Mouse (Mus musculus) spleen, adult 12 weeks (tissue): ENCODE measurements around the gene Rbp2.

ENCODE experiments used
- DNase-seq: peaks from one replicate; pipeline ENCODE4 v3.0.0; 2022; ENCODE audit warnings: low spot score

The Rbp2 gene

DNA sequence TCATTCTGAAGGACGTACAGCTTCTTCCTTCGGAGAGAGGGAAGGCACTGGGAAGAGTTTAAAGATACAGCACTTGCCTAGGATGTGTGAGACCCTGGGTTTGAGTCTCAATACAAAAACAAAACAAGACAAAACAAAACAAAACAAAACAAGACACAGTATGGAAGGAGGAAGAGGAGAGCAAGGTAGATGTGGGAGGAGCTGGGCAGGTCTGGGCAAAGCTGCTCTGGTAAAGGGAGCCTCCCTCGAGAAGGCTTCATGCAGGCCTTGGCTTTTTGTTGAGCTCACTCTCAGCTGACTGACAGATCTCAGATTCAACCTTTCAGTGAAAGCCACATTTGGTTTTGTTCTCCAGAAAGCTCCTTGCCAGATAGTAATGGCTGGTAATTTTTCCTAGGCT, at the start of gene Rbp2:
Rbp2 (plus strand) TSS at position 301 of the 400 bp plus-strand sequence.
- DNase-seq: no peak

DNA sequence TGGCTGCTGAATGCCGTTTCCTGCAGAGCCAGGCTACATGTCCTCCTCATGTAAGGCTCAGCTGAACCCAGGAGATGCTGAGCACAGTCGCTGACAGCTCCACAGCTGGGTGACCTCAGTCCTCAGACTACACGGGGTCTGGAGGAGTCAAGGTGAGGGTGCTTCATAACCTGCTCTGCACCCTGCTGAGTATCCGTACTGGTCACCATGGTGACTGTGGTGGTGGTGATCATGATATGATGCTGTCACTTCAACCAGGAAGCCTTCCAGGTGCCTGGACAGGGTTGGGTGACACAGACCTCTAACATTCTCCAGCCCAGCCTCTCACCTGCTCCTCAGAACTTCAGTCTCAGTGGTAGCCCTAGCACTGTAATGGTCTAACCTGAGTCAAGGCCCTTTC, 48.1 kb upstream of the Rbp2 start:
- no peak for DNase-seq

DNA sequence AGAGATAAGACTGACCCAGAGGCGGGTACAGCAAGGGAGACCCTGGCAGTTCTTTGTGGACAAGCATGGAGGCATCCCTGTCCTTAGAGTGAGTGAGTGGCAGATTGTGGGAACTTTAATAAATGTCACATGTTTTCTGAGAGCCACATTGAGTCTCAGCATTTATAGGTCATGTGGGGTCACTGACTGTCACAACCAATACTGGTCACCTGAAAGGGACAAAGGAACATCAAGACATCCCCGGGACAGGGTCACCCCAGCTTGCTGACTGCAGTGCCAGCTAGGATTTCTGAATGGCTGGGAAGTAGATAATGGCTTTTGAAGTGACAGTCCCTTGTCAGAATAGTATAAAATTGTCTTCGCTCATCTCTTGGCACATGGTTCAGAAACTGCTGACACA, 46.8 kb upstream of the Rbp2 start:
- DNase-seq: no peak

DNA sequence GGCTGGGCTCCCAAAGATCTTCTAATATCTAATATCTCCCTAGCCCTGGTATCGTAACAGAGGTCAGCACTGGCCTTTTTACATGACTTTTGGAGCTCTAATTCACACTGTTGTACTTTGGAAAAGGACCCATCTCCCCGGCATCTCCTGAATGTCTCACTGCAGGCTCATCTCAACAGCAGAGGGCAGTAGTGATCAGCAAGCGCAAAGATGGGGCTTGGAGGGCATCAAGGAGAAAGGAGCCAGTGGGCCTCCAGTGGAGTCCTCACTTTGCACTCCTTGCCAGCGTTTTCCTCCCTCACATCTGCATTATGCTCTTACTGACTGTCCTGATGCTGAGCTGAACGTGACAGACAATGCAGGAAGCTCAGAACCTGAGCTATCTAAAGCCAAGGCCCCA, 43.3 kb upstream of the Rbp2 start:
- no peak for DNase-seq

DNA sequence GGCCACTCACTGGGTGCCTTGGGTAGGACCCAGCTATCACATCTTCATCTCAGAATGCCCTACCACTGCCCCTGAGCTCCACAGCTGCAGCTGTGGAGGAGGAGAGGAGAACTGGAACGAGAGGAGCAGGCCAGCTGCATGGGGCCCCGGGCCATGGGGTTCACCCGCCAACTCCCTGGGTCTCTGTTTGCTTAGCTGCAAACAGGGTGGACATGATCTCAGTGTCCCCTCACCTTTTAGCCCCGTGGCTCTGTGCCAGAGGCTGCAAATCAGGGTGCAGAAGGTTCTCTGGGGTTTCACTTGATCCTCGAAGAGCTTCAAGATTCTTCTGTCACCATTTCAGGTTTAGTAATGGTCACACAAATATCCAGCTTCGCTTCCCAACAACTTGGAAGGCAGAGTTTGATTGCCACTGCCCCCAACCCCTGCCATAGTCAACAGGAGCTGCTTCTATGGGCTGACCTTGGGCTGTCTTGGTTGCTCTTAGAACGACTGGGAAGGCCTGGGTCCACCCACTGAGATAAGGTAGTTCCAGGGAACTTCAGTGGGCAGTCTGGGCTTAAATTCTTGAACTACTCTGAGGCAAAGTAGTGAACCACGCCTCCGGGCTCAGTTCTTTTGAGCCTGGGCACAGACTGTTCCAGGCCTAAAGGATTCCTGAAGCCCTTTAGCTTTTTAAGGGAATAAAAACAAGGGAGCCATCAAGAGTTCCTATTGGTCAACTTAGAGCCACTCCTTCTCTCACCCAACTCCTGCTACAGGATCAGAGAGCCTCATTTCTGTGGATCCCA, 40.4 kb upstream of the Rbp2 start:
- DNase-seq: no peak

DNA sequence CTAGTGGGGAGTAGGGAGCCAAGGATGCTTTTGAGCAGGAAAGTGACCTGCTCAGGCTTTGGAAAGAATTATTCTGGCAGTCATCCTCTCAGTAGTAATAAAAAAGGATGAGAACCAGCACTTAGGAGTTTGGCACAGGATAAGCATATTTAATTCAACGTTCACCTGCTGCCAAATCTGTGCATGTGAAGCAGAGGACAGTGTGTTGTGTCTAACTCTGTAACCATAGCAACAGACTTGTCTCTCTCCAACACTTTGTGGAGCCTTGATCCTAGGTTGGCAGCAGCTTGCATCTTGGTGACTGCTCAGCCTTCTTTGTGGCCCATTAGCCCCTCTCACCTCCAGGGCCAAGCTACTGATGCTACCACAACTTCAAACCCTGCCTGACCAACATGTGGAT, 34.9 kb upstream of the Rbp2 start:
- no peak for DNase-seq

DNA sequence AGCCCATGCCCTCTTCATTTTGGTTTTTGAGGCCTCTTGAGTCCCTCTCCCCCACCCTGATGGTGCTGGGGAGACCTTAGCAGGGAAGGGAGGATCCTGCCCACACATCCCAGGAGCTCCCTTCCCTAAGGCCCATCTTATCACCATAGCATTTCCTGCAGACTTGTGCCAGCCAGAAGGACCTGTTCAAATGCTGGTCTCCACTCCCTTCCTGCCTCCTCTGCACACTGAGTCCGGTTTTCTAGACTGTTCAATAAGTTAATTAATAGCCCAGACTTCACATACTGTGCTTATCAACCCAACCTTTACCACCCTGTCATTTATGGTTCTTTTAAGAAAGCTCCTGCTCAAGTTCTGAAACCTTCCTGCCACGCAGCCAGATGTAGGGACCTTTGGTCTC, 19.2 kb upstream of the Rbp2 start:
- DNase-seq: no peak

DNA sequence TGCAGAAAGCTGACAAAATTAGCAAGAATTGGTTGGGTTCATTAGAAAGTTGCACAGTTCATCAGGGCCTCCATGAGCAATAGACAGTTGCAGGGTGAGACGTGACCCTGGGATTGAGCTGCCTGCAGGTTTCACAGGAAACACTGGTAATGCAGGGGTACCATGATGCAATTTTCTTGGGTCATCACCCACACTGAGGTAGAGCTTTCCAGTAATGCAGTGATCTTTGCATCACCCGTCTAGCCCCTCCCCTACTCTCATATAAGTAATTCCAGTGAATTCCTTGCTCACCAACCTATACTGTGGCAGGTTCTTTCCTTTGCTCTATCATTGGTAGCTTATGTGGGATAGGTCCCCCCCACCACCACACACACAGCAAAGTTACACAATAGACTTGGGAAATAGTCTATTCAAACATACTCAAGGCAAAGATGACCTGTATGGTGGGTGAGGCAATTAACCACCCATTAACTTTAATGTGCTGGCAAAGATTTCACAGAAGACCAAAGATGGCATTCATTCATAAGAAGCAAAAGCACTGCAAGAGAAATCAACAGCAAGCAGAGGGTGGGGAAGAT, 5.7 kb upstream of the Rbp2 start:
- no peak for DNase-seq

DNA sequence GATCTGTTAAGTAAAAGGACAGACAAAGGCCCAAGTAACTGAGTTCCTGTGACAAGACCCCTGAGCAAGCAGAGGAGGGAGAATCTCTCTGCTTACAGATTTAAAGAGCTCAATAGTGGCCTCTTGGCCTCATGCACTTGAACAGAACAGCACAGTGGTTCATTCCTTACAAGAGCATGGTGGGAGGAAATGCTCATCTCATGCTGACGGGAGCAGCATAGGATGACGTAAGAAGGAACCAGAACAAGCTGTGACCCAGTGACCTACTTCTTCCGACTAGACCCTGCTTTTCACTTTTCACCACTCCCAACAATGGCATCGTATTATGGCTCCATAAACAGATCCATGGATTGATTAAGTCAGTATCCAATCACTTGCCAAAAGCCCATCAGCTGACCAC, 3.7 kb upstream of the Rbp2 start:
- no peak for DNase-seq

DNA sequence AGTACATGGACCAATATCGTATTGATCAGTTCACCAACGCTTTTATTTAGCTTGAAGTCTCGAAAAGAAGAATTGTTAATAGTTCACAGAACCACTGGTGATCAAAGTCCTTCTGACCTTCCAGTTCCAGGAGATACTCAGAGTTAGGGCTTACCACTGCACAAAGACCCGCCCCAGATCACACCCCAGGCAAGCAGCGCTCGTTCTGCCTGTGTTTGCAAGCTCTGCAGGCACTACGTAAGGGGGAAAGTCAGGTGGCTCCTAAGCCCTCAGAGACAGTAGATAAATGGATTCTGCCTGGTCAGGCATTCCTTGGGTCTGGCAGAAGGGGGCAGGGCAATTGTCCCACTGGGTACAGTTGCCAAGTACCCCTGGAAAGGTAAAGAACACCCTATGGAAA, 895 bp upstream of the Rbp2 start:
- DNase-seq: no peak

DNA sequence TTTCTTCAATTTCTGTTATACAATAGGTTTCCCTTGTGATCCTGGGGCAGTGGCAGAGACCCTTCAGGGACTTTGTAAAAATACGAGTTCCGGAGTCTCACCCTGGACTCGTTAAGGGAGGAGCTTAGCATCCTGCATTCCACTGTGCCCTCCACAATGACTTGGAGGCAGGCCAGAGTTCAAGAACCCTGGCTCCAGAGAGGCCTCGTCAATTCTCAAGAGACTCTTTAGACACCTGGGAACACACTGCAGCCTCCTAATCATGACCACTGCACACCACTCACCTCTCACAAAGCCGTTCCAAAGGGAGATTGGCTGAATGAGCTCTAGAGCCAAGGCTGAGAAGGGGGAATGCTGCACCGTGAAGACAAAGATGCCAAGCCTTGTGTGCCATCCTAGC, 1.4 kb downstream of the Rbp2 start:
- no peak for DNase-seq

DNA sequence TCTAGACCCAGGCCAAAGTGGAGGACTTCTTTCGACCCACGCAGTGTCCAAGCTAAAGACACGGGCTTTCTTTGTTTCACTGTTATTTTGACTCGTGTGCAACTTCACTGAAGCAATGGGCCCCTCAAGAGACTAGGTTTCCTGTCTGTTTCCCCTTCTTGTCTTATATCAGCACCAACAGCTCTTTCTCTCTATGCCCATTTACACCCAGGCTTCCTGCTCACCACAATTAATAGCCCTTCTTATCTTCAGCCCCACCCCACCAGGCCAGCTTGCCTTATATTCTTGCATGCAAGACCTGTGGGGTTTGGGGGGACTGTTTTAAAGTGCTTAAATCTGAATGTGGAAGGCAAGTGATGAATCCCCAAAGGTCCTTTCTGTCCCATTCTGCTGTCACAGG, 3.6 kb downstream of the Rbp2 start:
- no peak for DNase-seq

DNA sequence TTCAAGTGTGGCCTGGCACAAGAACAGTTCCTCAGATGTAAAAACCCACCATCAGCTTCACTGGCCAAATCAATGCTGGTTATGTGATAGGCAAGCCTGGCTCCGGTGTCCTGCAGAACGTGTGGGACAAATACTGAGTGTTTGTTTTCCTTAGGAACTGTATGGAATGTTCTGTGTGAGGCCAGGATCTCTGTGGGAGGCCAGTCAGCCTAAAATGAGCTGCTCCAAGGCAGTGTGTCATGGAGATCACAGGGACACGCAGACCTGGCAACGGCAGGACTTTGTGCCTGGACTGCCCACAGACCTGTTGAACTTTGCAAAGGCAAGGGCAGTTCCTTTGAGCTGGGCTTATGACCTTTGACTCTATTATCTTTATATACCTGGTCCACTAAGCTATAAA, 4.2 kb downstream of the Rbp2 start:
- no peak for DNase-seq

DNA sequence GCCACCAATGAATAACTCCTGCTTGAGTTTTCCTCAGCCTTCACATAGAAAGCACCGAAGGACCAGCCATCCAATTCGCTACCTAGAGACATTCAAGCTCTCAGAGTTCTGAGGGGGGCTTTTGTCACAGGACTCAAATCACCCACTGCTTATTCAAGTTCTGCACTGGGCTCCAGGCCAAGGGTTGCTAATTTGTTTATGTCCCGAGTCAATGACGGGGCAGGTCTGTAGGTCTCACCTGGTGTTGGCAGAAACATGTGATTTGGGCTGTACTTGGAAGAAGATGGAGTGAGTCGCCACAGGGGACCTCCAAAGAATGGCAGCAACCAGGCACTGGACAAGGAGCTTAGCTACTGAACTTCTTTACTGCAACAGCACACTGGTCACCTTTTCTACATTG, 5.2 kb downstream of the Rbp2 start:
- DNase-seq: no peak

DNA sequence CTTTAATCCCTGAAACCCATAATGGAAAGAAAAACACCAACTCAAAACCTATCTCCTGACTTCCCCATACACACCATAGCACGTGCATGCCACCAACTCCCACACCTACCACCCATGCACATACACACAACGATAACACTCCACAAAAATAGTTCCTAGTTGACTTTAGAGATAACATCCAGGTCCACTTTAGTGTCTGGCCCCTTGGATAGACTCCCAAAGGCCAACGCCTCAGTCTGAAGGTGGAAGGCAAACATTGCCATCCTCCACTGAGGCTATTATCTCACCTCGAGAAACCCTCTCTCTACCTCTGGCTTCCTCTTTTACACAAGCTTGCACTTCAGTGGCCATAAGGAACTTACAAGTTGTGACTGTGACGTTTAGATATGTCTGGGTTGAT, 6.3 kb downstream of the Rbp2 start:
- DNase-seq: no peak

DNA sequence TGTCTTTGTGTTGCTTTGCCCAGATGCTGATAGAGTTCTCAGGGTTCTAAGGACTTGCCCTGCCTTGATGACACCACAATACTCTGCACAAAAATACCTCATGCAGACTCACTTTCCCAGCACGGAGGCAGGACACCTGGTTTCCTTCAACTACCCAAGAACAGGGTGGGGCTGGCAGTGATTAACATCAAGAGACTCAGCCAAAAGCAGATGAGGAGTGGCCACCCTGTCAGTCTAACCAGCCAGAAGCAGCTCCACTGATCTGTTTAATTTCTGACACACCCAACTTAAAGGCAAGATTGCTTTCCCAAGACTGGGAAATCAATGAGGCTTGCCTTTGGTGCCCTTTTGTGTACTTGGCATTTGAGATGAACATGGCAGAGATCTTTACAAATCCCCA, 6.9 kb downstream of the Rbp2 start:
- DNase-seq: no peak

DNA sequence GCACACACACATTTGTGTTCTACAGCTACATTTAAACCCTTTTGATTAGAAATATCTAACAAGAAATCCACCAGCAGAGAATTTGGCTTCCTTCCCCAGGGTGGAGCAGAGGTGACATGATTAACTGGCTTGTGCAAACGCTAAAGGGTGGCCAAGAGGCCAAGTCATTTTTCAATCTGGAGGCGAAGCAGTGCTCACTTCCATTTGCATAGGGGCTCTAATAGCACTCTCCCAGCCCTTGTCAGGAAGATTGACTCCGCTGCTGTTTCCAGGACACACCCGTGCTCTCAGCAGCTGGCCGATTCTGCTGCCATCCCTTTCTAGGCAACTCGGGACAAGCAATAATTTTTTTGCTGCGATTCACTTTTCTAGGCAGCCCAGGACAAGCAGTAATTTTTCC, 11.2 kb downstream of the Rbp2 start:
- no peak for DNase-seq

DNA sequence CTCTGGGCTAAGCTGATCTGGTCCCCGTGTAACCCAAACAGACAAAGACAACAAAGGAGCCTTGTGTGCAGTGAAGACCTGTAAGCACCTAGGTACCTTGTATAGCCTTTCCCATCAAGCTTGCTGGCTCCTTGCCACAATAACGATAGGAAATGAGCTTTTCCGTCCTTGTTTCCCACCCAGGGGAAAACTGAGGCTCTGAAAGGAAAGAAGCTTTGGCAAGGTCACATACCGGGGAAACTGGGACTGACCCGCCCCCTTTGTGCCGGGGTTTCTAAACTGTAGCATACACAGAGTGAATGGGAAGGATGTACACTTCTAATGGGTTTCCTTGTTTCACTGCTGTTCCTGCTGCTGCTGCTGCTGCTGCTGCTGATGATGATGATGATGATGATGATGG, 12.1 kb downstream of the Rbp2 start:
- no peak for DNase-seq

DNA sequence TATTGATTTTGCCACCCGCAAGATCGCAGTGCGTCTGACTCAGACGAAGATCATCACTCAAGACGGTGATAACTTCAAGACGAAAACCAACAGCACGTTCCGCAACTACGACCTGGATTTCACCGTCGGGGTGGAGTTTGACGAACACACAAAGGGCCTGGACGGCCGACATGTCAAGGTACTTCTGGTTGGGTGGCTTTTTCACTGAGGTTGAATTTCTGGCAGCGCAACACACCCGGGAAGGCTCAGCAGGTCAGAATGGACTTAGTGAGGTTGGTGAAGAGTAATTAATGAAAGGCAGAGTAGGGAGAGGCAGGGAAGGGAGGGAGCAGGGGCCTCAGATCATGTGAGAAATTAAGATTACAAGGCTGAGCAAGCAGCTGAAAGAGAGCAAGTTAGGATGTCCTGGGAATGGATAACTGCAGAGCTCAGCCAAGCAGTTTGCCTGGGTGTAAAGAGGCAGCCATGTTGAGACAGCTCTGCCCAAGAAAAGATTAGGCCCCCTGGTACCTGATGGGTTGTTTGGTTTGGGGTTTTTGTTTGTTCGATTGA, 12.9 kb downstream of the Rbp2 start:
- no peak for DNase-seq

DNA sequence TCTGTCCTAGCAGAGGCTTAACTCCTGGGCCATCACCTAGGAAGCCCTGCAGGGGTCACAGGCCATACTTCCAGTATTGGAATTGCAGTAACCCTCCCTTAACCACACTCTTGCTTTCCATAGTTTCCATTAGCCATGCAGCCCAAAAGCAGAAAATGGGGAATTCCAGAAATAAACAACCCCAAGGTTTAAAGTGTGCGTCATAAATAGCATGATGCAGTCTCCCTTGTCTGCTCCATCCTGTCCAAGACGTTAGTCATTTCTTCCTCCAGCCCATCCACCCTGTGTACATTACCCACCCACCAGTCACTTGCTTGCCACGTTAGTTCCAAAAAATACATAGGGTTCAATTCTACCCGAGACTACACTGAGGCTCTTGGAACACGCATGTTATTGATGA, 13.7 kb downstream of the Rbp2 start:
- no peak for DNase-seq

DNA sequence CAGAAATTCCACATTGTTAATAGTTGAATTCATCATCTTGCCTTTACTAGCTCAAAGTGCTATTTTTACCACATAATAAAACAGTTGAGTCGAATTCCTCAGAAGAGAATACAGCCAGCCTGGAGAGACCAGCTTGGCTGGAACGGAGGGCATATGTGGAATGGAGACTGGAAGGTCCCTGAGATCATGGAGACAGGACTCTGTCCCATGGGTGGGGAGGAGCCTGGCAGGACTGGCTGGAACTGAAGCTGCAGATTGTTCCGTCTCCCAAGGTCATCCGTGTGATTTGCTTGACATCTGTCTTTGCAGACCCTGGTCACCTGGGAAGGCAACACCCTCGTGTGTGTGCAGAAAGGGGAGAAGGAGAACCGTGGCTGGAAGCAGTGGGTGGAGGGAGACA, 21.6 kb downstream of the Rbp2 start:
- DNase-seq: no peak

DNA sequence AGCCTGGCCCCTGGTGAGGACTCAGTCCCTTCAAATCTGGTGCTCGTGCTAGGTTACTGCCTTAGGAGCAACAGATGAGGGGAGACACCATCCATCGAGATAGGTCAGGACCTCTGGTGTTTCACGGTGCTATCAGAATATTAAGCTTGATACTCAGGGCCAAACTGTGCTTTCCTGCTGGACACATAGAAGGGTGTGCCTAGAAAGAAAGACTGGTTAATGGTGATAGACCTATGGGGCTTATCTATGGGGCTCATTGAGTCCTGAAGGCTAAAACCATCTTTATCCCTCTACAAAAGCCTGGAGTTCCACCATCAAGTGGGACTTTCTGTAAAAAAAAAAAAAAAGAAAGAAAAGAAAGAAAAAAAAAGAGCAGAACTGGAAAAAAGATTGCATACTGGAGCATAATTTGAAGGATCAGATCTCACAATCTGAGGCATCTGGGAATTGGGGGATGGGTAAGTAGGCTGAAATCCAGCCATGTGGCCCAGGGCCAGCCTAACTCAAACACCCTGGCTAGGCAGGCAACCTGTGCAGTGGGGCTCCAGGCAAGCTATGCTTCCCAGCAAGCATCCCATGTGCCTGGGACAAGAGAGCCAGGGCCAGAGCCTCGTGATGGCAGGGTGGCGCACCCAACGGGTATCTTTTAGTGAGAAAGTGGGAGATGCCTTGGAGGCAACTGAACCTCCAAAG, 24.6 kb downstream of the Rbp2 start:
- no peak for DNase-seq

DNA sequence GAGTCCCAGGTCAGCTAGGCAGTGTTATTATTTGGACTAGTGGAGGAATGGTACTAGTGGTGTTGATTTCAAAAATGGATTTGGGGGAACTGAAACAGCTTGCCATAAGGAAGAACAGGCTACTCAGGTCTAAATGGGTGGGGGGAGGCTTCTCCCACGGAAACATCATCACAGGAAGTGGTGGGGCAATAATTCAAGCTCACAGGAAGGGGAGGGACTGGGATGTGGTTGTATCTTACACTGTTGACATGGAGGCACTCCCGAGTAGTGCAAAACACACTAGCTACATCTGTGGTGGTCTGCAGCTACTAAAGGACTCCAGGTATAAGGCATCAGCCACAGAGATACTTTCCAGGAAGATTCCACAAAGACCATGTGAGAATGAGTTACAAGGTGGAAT, 38.0 kb downstream of the Rbp2 start:
- DNase-seq: no peak
